Mouse (Mus musculus): ENCODE measurements at regions not wholly inside any gene's neighbourhood (a gene's known extent, or its start where the extent isn't known, plus 50 kb on each side); places are given as distances from the start of the nearest gene placed in this dataset.

- Histone ChIP-seq H3K79me2 (replicated peaks; ENCODE audit: control insufficient read depth, extremely low read depth, insufficient read depth, poor library complexity, severe bottlenecking) (no peaks in the 10 kb centered on the region), H3K27me3 (replicated peaks) (no peaks in the 10 kb centered on the region), H3K9me3 (replicated peaks; ENCODE audit: low read length) (no peaks in the 10 kb centered on the region), H3K4me2 (ENCODE audit: insufficient read depth, low read depth, poor library complexity, severe bottlenecking) (no peak overlapping the region), H3K9ac (ENCODE audit: insufficient read depth, low read depth) (no peak overlapping the region), H3K4me1 (ENCODE audit: control insufficient read depth in 1 of 2, insufficient read depth in 2 of 2) (peaks cover 12 to 21% of the 10 kb centered on the region in 2 experiments), H3K36me3 (replicated peaks in 1 of 2; ENCODE audit: control insufficient read depth in 1 of 2, insufficient read depth in 1 of 2, low read length in 1 of 2) (no peaks in the 10 kb centered on the region), H3K27ac (ENCODE audit: insufficient read depth, low read depth) (no peak overlapping the region), H3K4me3 (replicated peaks in 1 of 3; ENCODE audit: low read depth in 2 of 3, low read length in 2 of 3, poor library complexity in 1 of 3) (no peak overlapping the region)
- peak; percentile 23 for DNase-seq (ENCODE audit: extremely low read depth)
- TF ChIP-seq CTCF (conservative IDR thresholded peaks at IDR 0.05 in 1 of 2, IDR thresholded peaks at IDR 0.05 in 1 of 2; ENCODE audit: low read depth in 2 of 2, low read length in 2 of 2) (peak in 1 of 2 experiments; percentile 23; a peak in 1 of 4 replicates), E2F4 (IDR thresholded peaks at IDR 0.05; ENCODE audit: insufficient replicate concordance, low read depth, low read length) (no peak), SMC3 (IDR thresholded peaks at IDR 0.05; ENCODE audit: low read depth, low read length) (0 out of 2 replicates have a peak, but pooled peaks have one; percentile 4)
- dilution Hi-C loops (cut with MboI; ENCODE audit: extremely low pct_ligation_motif_present, extremely low pct_unique_long_range_greater_than_20kb, low sequenced_read_pairs): no loop called here
- in situ Hi-C loops (cut with MboI; ENCODE audit: low pct_ligation_motif_present, low pct_unique_long_range_greater_than_20kb, low sequenced_read_pairs): loop anchor here (5.0 kb wide), 1 partner anchor 37 kb away; no protein-coding TSS in a partner anchor
Observed at GRCm38 (mm10) chr14:54175476-54175875, 78.4 kb downstream of the Dad1 start.

- in situ Hi-C loops (cut with MboI; ENCODE audit: low pct_ligation_motif_present, low pct_unique_long_range_greater_than_20kb, low sequenced_read_pairs): no loop called here
- no peak overlapping the region for H3K9ac ChIP-seq (ENCODE audit: insufficient read depth, low read depth)
- no peak for DNase-seq (ENCODE audit: extremely low read depth)
- no peaks in the 10 kb centered on the region for H3K79me2 ChIP-seq (replicated peaks; ENCODE audit: control insufficient read depth, extremely low read depth, insufficient read depth, poor library complexity, severe bottlenecking)
- H3K36me3 ChIP-seq (replicated peaks in 1 of 2; ENCODE audit: control insufficient read depth in 1 of 2, insufficient read depth in 1 of 2, low read length in 1 of 2): no peaks in the 10 kb centered on the region
- no peaks in the 10 kb centered on the region for H3K9me3 ChIP-seq (replicated peaks; ENCODE audit: low read length)
- dilution Hi-C loops (cut with MboI; ENCODE audit: extremely low pct_ligation_motif_present, extremely low pct_unique_long_range_greater_than_20kb, low sequenced_read_pairs): no loop called here
- no peak overlapping the region for H3K4me2 ChIP-seq (ENCODE audit: insufficient read depth, low read depth, poor library complexity, severe bottlenecking)
- H3K4me1 ChIP-seq (ENCODE audit: control insufficient read depth in 1 of 2, insufficient read depth in 2 of 2): peaks cover 21 to 41% of the 10 kb centered on the region in 2 experiments
- H3K4me3 ChIP-seq (replicated peaks in 1 of 3; ENCODE audit: low read depth in 2 of 3, low read length in 2 of 3, poor library complexity in 1 of 3): no peak overlapping the region
- H3K27me3 ChIP-seq (replicated peaks): no peaks in the 10 kb centered on the region
- H3K27ac ChIP-seq (ENCODE audit: insufficient read depth, low read depth): no peak overlapping the region
- TF ChIP-seq MAZ (IDR thresholded peaks at IDR 0.05; ENCODE audit: low read depth, low read length): no peak
- TF ChIP-seq POLR2A (IDR thresholded peaks at IDR 0.05; ENCODE audit: low read depth, low read length): no peak
- TF ChIP-seq IRF4 (IDR thresholded peaks at IDR 0.05; ENCODE audit: low read depth, low read length): no peak
Observed at GRCm38 (mm10) chr14:54173316-54173715, 80.6 kb downstream of the Dad1 start.

DNA sequence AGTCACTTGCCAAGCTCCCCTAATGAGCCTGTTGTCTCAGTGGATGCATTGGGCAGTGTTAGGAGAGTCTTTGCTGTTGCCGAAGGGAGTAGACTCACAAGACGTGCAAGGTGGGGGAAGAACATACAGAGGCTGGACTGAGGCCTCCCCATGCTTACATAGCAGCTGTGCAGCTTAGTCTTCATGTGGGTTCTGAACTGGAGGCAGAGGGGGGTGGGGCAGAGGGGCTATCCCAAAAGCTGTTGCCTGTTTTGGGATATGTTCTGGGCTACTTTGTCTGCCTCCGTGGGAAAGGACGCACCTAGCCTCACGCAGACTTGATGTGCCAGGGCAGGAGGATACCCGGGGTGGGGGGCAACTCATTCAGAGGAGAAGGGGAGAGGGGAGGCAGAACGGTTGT lies 84.7 kb downstream of the Dad1 start:
- no peak for DNase-seq (ENCODE audit: extremely low read depth)
- Histone ChIP-seq H3K4me1 (ENCODE audit: control insufficient read depth in 1 of 2, insufficient read depth in 2 of 2) (peaks cover 16 to 48% of the 10 kb centered on the region in 2 experiments), H3K27ac (ENCODE audit: insufficient read depth, low read depth) (no peak overlapping the region), H3K36me3 (replicated peaks in 1 of 2; ENCODE audit: control insufficient read depth in 1 of 2, insufficient read depth in 1 of 2, low read length in 1 of 2) (no peaks in the 10 kb centered on the region), H3K27me3 (replicated peaks) (no peaks in the 10 kb centered on the region), H3K9ac (ENCODE audit: insufficient read depth, low read depth) (no peak overlapping the region), H3K4me3 (replicated peaks in 1 of 3; ENCODE audit: low read depth in 2 of 3, low read length in 2 of 3, poor library complexity in 1 of 3) (no peak overlapping the region), H3K79me2 (replicated peaks; ENCODE audit: control insufficient read depth, extremely low read depth, insufficient read depth, poor library complexity, severe bottlenecking) (no peaks in the 10 kb centered on the region), H3K9me3 (replicated peaks; ENCODE audit: low read length) (no peaks in the 10 kb centered on the region), H3K4me2 (ENCODE audit: insufficient read depth, low read depth, poor library complexity, severe bottlenecking) (no peak overlapping the region)
- TF ChIP-seq NRF1 (IDR thresholded peaks at IDR 0.05; ENCODE audit: low read depth, low read length) (no peak), CTCF (conservative IDR thresholded peaks at IDR 0.05 in 1 of 2, IDR thresholded peaks at IDR 0.05 in 1 of 2; ENCODE audit: low read depth in 2 of 2, low read length in 2 of 2) (no peak), UBTF (IDR thresholded peaks at IDR 0.05; ENCODE audit: low read depth, low read length) (no peak), USF2 (conservative IDR thresholded peaks at IDR 0.05; ENCODE audit: low read depth, low read length) (no peak), TBP (conservative IDR thresholded peaks at IDR 0.05; ENCODE audit: low read depth, low read length) (no peak), RCOR1 (conservative IDR thresholded peaks at IDR 0.05; ENCODE audit: low read depth, low read length) (no peak), MXI1 (IDR thresholded peaks at IDR 0.05; ENCODE audit: low read depth, low read length) (no peak), E2F4 (IDR thresholded peaks at IDR 0.05; ENCODE audit: insufficient replicate concordance, low read depth, low read length) (no peak)
- in situ Hi-C loops (cut with MboI; ENCODE audit: low pct_ligation_motif_present, low pct_unique_long_range_greater_than_20kb, low sequenced_read_pairs) (loop anchor here (5.0 kb wide), 1 partner anchor 102 kb away; no protein-coding TSS in a partner anchor), dilution Hi-C loops (cut with MboI; ENCODE audit: extremely low pct_ligation_motif_present, extremely low pct_unique_long_range_greater_than_20kb, low sequenced_read_pairs) (no loop called here)
